Mouse (Mus musculus) stomach, embryonic 15.5 days (tissue): Measurements from ENCODE around the gene Ppp5c. TPM values are rescaled to one million over a fixed set of nuclear protein-coding genes. Genes with fewer than 3 reads are reported as not detected.

Source experiments
- ATAC-seq: fragments of 200-750 bp; cut with Nextera tagmentation; 2 replicates; pipeline ENCODE4 v1.8.0; 2017; ENCODE audit warnings: low read depth, moderate number of reproducible peaks, moderate TSS enrichment; ENCODE audit not compliant: insufficient read depth, low FRiP score
- H3K27ac ChIP-seq: fragments of 300-500 bp; sonication (generic); 2 replicates; pipeline ENCODE4 v1.5.1; 2015; ENCODE audit warnings: mild to moderate bottlenecking, inconsistent platforms
- H3K27me3 ChIP-seq: fragments of 300-500 bp; sonication (generic); replicated peaks from 2 replicates; pipeline ENCODE4 v1.6.1; 2015; ENCODE audit warnings: inconsistent platforms
- H3K36me3 ChIP-seq: fragments of 300-500 bp; sonication (generic); 2 replicates; pipeline ENCODE4 v1.6.1; 2015; ENCODE audit warnings: inconsistent platforms
- H3K4me1 ChIP-seq: fragments of 300-500 bp; sonication (generic); 2 replicates; pipeline ENCODE4 v1.6.1; 2015; ENCODE audit warnings: inconsistent platforms
- H3K4me2 ChIP-seq: fragments of 300-500 bp; sonication (generic); 2 replicates; pipeline ENCODE4 v1.6.1; 2015; ENCODE audit warnings: mild to moderate bottlenecking, inconsistent platforms
- H3K4me3 ChIP-seq: fragments of 300-500 bp; sonication (generic); replicated peaks from 2 replicates; pipeline ENCODE4 v1.5.1; 2015; ENCODE audit warnings: inconsistent platforms
- H3K9ac ChIP-seq: fragments of 300-500 bp; sonication (generic); 2 replicates; pipeline ENCODE4 v1.6.1; 2015; ENCODE audit warnings: inconsistent platforms
- H3K9me3 ChIP-seq: fragments of 300-500 bp; sonication (generic); 2 replicates; pipeline ENCODE4 v1.6.1; 2016; ENCODE audit warnings: inconsistent platforms
- WGBS: fragments of 180-500 bp; shearing (Covaris S2); methylation state at CpG from one replicate; pipeline ENCODE4 v1.1.7; 2015; 5-methylcytosine and 5-hydroxymethylcytosine counted together
- polyA plus RNA-seq: library from polyadenylated mRNA; unstranded; fragments of >200 nt; fragmentation: Nextera tagmentation; extraction: Ambion mirVana; gene quantifications from 2 replicates; pipeline ENCODE4 v1.2.1, GENCODE M21; 2015

Ppp5c gene
- polyA plus RNA-seq, 1 experiment from 2014 or later, result 92.9 TPM

DNA sequence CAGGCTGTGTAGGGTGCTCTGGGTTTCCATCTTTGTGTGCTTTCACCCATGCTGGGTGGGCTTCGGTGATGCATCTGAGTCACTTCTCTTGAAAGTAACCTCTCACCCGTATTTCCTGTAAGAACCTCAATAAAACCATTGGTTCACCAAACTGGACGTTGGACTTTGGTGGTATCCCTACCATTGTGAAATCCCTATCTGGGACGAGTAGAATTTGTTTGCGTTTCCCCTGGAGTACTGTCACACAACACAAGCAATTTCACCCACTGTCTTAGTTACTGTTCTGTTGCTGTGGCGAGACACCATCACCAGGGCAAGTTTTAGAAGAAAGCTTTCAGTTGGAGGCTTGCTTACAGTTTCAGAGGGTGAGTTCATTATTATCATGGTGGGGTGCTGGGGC lies 59.3 kb downstream of the Ppp5c start:
- no peaks in the 10 kb centered on the region for H3K36me3 ChIP-seq
- WGBS, result 81% methylated on average over 6 of the region's 6 CpGs
- no peaks in the 10 kb centered on the region for H3K4me1 ChIP-seq
- ATAC-seq, result no peak
- H3K27me3 ChIP-seq, result no peaks in the 10 kb centered on the region
- no peak overlapping the region for H3K4me2 ChIP-seq
- no peaks in the 10 kb centered on the region for H3K9me3 ChIP-seq
- H3K27ac ChIP-seq, result no peak overlapping the region
- no peak overlapping the region for H3K9ac ChIP-seq
- H3K4me3 ChIP-seq, result no peak overlapping the region

DNA sequence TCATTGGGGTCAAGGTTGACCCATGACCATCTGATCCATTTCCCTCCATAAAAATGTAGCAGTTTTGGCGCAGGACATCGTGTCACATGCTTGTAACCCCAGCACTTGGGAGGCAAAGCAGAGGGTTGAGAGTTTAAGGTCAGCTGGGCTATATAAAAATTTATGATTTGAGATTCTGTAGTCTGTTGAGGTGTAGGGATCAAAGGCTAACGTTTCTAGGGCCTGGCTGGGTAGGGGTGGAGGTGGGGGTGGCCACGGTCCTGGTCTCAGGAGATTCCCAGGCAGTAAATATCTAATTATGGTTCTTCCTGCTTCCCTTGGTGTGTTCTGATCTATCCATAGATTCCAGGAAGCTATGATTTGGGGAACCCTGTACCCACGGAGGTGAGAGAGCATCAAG lies 66.0 kb downstream of the Ppp5c start:
- Histone ChIP-seq H3K36me3 (no peaks in the 10 kb centered on the region), H3K4me2 (no peak overlapping the region), H3K4me1 (peaks cover 4% of the 10 kb centered on the region; the same call in 1 of the 2 replicates), H3K27ac (no peak overlapping the region), H3K9me3 (no peaks in the 10 kb centered on the region), H3K27me3 (no peaks in the 10 kb centered on the region), H3K4me3 (no peak overlapping the region), H3K9ac (no peak overlapping the region)
- no peak for ATAC-seq
- WGBS, result 71% methylated on average over 5 of the region's 5 CpGs

DNA sequence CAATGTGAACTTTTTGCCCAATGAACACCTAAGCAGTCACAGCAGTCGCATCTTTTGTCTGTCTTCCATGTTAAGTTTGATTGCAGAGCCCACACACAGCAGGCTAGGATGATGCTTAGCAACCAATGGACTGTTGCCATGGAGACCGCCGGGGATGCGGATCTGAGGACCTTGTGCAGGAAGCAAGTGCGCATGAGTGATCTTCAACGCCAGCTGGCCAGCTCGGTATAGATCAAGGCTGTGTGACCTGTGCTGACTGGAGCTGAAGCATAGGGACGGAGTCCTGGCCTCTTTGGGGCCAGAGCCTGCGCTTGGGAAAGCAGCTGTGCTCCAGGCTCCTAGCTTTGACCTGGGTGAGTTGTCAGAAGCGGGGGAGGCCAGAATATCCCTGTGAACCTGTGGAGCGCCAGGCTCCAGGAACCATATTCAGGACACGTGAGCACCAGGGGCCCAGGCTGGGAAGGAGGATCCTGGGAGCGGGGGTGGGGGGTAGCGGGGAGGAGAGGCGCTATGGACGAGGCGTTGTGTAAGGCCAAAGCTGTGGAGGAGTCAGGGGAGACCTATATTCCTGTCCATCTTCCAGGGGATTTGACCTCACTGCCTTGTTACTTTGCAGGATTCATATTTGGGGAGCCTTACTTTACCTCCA lies 68.1 kb downstream of the Ppp5c start, which contains the start of gene Pnmal1:
Gene Pnmal1, plus strand, starts transcription at position 141 of the 649 bp plus-strand sequence.
- Histone ChIP-seq H3K9me3 (no peaks in the 10 kb centered on the region), H3K4me3 (no peak within 1 kb of the TSS), H3K27ac (no peak within 1 kb of the TSS), H3K4me1 (peaks cover 4% of the 10 kb centered on the region; the same call in 1 of the 2 replicates), H3K9ac (no peak within 1 kb of the TSS), H3K36me3 (no peaks in the 10 kb centered on the region), H3K4me2 (no peak within 1 kb of the TSS), H3K27me3 (no peaks in the 10 kb centered on the region)
- peak; percentile 53; the same call in 1 of the 2 replicates for ATAC-seq
- 23% methylated on average over 17 of the region's 17 CpGs for WGBS

DNA sequence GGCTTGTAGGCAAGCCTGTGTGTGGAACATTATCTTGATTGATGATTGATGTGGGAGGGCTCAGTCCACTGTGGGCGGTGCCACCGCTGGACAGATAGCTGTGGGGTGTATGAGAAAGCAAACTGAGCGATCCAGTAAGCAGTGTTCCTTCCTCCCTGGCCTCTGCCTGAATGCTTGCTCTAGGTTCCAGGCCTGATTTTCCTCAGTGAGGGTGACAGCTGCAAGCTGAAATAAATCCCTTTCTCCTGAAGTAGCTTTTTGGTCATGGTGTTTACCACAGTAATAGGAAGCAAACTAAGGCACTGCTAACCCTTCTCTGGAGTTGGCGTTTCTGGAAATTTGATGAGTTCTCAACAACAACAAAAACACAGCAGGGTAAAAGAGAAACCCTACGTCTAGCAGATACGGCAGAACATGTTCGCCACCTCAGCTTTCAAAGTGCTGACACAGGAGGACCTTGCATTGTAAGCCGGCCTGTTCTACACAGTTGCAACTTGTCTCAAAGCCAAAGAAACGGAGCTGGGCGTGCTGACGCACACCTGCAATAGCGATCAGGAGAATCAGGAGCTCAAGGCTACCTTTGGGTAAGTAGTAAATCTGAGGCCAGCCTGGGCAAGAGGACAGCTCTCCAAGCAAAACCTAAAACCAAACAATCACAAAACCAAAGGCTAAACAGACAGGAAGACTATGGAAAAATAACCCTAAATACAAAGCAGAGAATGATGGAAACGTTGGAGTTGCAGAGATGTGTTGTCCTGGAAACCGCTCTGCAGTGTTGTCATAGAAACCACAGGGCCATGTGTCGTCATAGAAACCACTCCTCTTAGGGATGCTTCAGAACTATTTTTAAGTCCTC lies 71.1 kb downstream of the Ppp5c start:
- Histone ChIP-seq H3K9ac (no peak overlapping the region), H3K4me1 (peaks cover 4% of the 10 kb centered on the region; the same call in 1 of the 2 replicates), H3K4me3 (no peak overlapping the region), H3K4me2 (no peak overlapping the region), H3K36me3 (no peaks in the 10 kb centered on the region), H3K9me3 (no peaks in the 10 kb centered on the region), H3K27me3 (no peaks in the 10 kb centered on the region), H3K27ac (no peak overlapping the region)
- no peak for ATAC-seq
- WGBS, result 67% methylated on average over 15 of the region's 15 CpGs

DNA sequence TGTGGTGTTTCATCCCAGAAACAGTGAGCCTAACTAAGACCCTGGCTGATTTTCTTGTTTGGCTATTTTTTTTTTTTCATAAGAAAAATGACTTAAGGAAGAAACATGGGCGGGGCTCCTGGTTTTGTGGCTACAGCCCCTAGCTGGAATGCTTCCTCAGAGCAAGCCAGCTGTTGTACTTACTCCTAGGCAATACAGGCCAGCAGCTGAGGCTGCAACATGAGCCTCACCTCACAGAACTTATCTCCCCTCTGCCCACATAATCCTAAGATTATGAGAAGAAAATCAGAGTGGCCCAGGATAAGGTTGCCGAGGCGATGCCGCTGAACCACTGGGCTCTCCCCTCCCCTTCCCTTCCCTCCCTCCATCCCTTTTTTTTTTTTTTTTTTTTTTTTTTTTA lies 72.0 kb downstream of the Ppp5c start:
- Histone ChIP-seq H3K36me3 (no peaks in the 10 kb centered on the region), H3K4me1 (peaks cover 4% of the 10 kb centered on the region; the same call in 1 of the 2 replicates), H3K27ac (no peak overlapping the region), H3K9me3 (no peaks in the 10 kb centered on the region), H3K9ac (no peak overlapping the region), H3K4me3 (no peak overlapping the region), H3K27me3 (no peaks in the 10 kb centered on the region), H3K4me2 (no peak overlapping the region)
- 62% methylated on average over 4 of the region's 4 CpGs for WGBS
- no peak for ATAC-seq

Other genes with a start within 250 kb of the Ppp5c start
- gene Slc1a5, start 246.6 kb downstream of the Ppp5c start, polyA plus RNA-seq, result 64.2 and 66.3 TPM in 2 replicates
- gene Strn4, start 212.0 kb downstream of the Ppp5c start, polyA plus RNA-seq, result 87.2 and 89.4 TPM in 2 replicates
- gene Fkrp, start 211.2 kb downstream of the Ppp5c start, polyA plus RNA-seq, result 28.4 and 29.1 TPM in 2 replicates
- gene Prkd2, start 185.0 kb downstream of the Ppp5c start, polyA plus RNA-seq, result 11.6 and 12.2 TPM in 2 replicates
- gene Dact3, start 152.6 kb downstream of the Ppp5c start, polyA plus RNA-seq, result 3.9 and 4.6 TPM in 2 replicates
- 8.9 and 9.8 TPM in 2 replicates for gene Gng8, start 136.1 kb downstream of the Ppp5c start, polyA plus RNA-seq
- 2.4 and 2.5 TPM in 2 replicates for gene Ptgir, start 121.4 kb downstream of the Ppp5c start, polyA plus RNA-seq
- gene Calm3, start 103.8 kb downstream of the Ppp5c start, polyA plus RNA-seq, result 101 and 113 TPM in 2 replicates
- 10.2 and 12.7 TPM in 2 replicates for gene Pnmal2, start 83.2 kb downstream of the Ppp5c start, polyA plus RNA-seq
- 2.9 and 3.6 TPM in 2 replicates for gene Pnmal1, start 68.2 kb downstream of the Ppp5c start, polyA plus RNA-seq
- 0.31 and 0.34 TPM in 2 replicates for gene Gm42372, start 44.8 kb downstream of the Ppp5c start, polyA plus RNA-seq
- gene Ccdc8, start 35.2 kb downstream of the Ppp5c start, polyA plus RNA-seq, result 29.4 and 33.3 TPM in 2 replicates
- gene Hif3a, start 34.5 kb upstream of the Ppp5c start, polyA plus RNA-seq, result 47.3 and 54.9 TPM in 2 replicates
- gene Psg16, start 46.1 kb upstream of the Ppp5c start, polyA plus RNA-seq, result 0.30 and 0.63 TPM in 2 replicates
- 0.04 TPM in 1 of 2 replicates, not detected in the other for gene Ceacam3, start 122.4 kb upstream of the Ppp5c start, polyA plus RNA-seq
- gene Psg29, start 175.6 kb upstream of the Ppp5c start, polyA plus RNA-seq, result not detected in 2 replicates